Mouse (Mus musculus): ENCODE data around the gene Trmt5.

Gene Trmt5

GRCm38 (mm10) chr12:73269531-73269930 is 17.0 kb downstream of the Trmt5 start:
- no peak for DNase-seq (ENCODE audit: low spot score)

- DNase-seq (ENCODE audit: low spot score), result peak; percentile 31
These were observed 18.0 kb downstream of the Trmt5 start for GRCm38 (mm10) chr12:73268497-73268896.

- no peak for DNase-seq (ENCODE audit: low spot score)
These were observed 19.9 kb downstream of the Trmt5 start for GRCm38 (mm10) chr12:73266597-73266996.

GRCm38 (mm10) chr12:73265381-73265978 is 21.0 kb downstream of the Trmt5 start:
- DNase-seq (ENCODE audit: low spot score), result no peak

- no peak for DNase-seq (ENCODE audit: low spot score)
These were observed 26.2 kb downstream of the Trmt5 start for GRCm38 (mm10) chr12:73260339-73260738.

- DNase-seq (ENCODE audit: low spot score), result no peak
These were observed 27.2 kb downstream of the Trmt5 start for GRCm38 (mm10) chr12:73259269-73259668.

GRCm38 (mm10) chr12:73255006-73255405 is 31.5 kb downstream of the Trmt5 start:
- DNase-seq (ENCODE audit: low spot score), result no peak

GRCm38 (mm10) chr12:73245687-73246086 is 40.8 kb downstream of the Trmt5 start:
- DNase-seq (ENCODE audit: low spot score), result no peak

GRCm38 (mm10) chr12:73241960-73242359 is 44.5 kb downstream of the Trmt5 start:
- DNase-seq (ENCODE audit: low spot score), result peak; percentile 46

GRCm38 (mm10) chr12:73232586-73232985 is 53.9 kb downstream of the Trmt5 start:
- no peak for DNase-seq (ENCODE audit: low spot score)

- DNase-seq (ENCODE audit: low spot score), result no peak
These were observed 55.0 kb downstream of the Trmt5 start for GRCm38 (mm10) chr12:73231552-73231951.

GRCm38 (mm10) chr12:73230196-73230595 is 56.3 kb downstream of the Trmt5 start:
- DNase-seq (ENCODE audit: low spot score), result no peak

Data from embryo, embryonic 10.5 days (tissue).